Mouse (Mus musculus) CH12.LX (cell line): ENCODE measurements at regions not wholly inside any gene's neighbourhood (a gene's known extent, or its start where the extent isn't known, plus 50 kb on each side); places are given as distances from the start of the nearest gene placed in this dataset.
A peak's percentile ranks its signal among the peaks of the same experiment; 100 is the strongest.

Experiments
- DNase-seq: peaks from one replicate; pipeline ENCODE4 v3.0.0-alpha.2; 2013; ENCODE audit errors: extremely low read depth
- H3K27ac ChIP-seq: 2 replicates; pipeline ENCODE4 v1.5.1; 2012; ENCODE audit warnings: low read depth, mild to moderate bottlenecking, control low read depth, moderate library complexity; ENCODE audit not compliant: insufficient read depth
- H3K27me3 ChIP-seq: replicated peaks from 2 replicates; pipeline ENCODE3; 2012; ENCODE audit warnings: inconsistent platforms
- H3K36me3 ChIP-seq, 2 experiments: replicated peaks in 1 of 2; 2 replicates each; pipeline versions ENCODE3 to v1.6.1; 2012; ENCODE audit warnings: inconsistent platforms in 1 of 2, low read length in 1 of 2, mild to moderate bottlenecking in 1 of 2, mixed read lengths in 1 of 2, moderate library complexity in 1 of 2; ENCODE audit not compliant: control insufficient read depth in 1 of 2, insufficient read depth in 1 of 2
- H3K4me1 ChIP-seq, 2 experiments: 2 replicates each; pipeline ENCODE4 v1.6.1; 2012; ENCODE audit warnings: inconsistent platforms in 1 of 2, moderate library complexity in 1 of 2; ENCODE audit not compliant: insufficient read depth in 2 of 2, control insufficient read depth in 1 of 2
- H3K4me2 ChIP-seq: 2 replicates; pipeline ENCODE4 v1.6.1; 2012; ENCODE audit warnings: low read depth, mild to moderate bottlenecking, control low read depth; ENCODE audit not compliant: poor library complexity, insufficient read depth, severe bottlenecking
- H3K4me3 ChIP-seq, 3 experiments: fragments of 150-350 bp in 1 of 3; sonication (generic) in 1 of 3; replicated peaks in 1 of 3; 2 replicates each; pipeline versions ENCODE3 to v1.5.1; 2011 to 2012; ENCODE audit warnings: low read depth in 2 of 3, low read length in 2 of 3, mild to moderate bottlenecking in 2 of 3, moderate library complexity in 2 of 3, control low read depth in 1 of 3, improper control_type of control experiment in 1 of 3, inconsistent platforms in 1 of 3, mixed read lengths in 1 of 3; ENCODE audit not compliant: poor library complexity in 1 of 3
- H3K79me2 ChIP-seq: replicated peaks from 2 replicates; pipeline ENCODE4 v1.6.1; 2012; ENCODE audit warnings: mild to moderate bottlenecking, moderate library complexity; ENCODE audit not compliant: control insufficient read depth, poor library complexity, insufficient read depth, severe bottlenecking; ENCODE audit errors: extremely low read depth
- H3K9ac ChIP-seq: 2 replicates; pipeline ENCODE4 v1.6.1; 2012; ENCODE audit warnings: low read depth, mild to moderate bottlenecking, control low read depth, moderate library complexity; ENCODE audit not compliant: insufficient read depth
- H3K9me3 ChIP-seq: replicated peaks from 2 replicates; pipeline ENCODE3; 2012; ENCODE audit warnings: low read length, inconsistent platforms, mixed read lengths
- BHLHE40 ChIP-seq: IDR thresholded peaks from 2 replicates; pipeline ENCODE4 v1.6.1; 2011; ENCODE audit warnings: mild to moderate bottlenecking, low read depth, low read length, improper control_type of control experiment
- CHD1 ChIP-seq: IDR thresholded peaks from 2 replicates; pipeline ENCODE4 v1.6.1; 2012; ENCODE audit warnings: low read depth, low read length, improper control_type of control experiment, inconsistent platforms
- CTCF ChIP-seq, 2 experiments: IDR thresholded peaks in 1 of 2; conservative IDR thresholded peaks in 1 of 2; 2 replicates each; pipeline ENCODE4 v1.5.1; 2011 to 2012; ENCODE audit warnings: low read depth in 2 of 2, low read length in 2 of 2, improper control_type of control experiment in 1 of 2, inconsistent platforms in 1 of 2, mild to moderate bottlenecking in 1 of 2, moderate library complexity in 1 of 2
- E2F4 ChIP-seq: IDR thresholded peaks from 2 replicates; pipeline ENCODE4 v1.6.1; 2011; ENCODE audit warnings: low read depth, low read length, improper control_type of control experiment; ENCODE audit not compliant: insufficient replicate concordance
- ELF1 ChIP-seq: IDR thresholded peaks from 2 replicates; pipeline ENCODE4 v1.6.1; 2014; ENCODE audit warnings: low read depth, mild to moderate bottlenecking, inconsistent platforms, low read length, improper control_type of control experiment
- ETS1 ChIP-seq: conservative IDR thresholded peaks from 2 replicates; pipeline ENCODE4 v1.6.1; 2012; ENCODE audit warnings: low read depth, mild to moderate bottlenecking, inconsistent platforms, low read length, improper control_type of control experiment, moderate library complexity
- GABPA ChIP-seq: IDR thresholded peaks from 2 replicates; pipeline ENCODE4 v1.6.1; 2012; ENCODE audit warnings: low read depth, low read length, improper control_type of control experiment, inconsistent platforms; ENCODE audit not compliant: insufficient replicate concordance
- JUND ChIP-seq: conservative IDR thresholded peaks from 2 replicates; pipeline ENCODE4 v1.6.1; 2011; ENCODE audit warnings: low read depth, low read length, improper control_type of control experiment
- KAT2A ChIP-seq: IDR thresholded peaks from 2 replicates; pipeline ENCODE4 v1.6.1; 2012; ENCODE audit warnings: low read length, improper control_type of control experiment, inconsistent platforms; ENCODE audit not compliant: insufficient replicate concordance
- MAFK ChIP-seq: IDR thresholded peaks from 2 replicates; pipeline ENCODE4 v1.6.1; 2011; ENCODE audit warnings: low read length, improper control_type of control experiment; ENCODE audit not compliant: insufficient replicate concordance
- MEF2A ChIP-seq: IDR thresholded peaks from 2 replicates; pipeline ENCODE4 v1.6.1; 2014; ENCODE audit warnings: low read depth, mild to moderate bottlenecking, inconsistent platforms, low read length, improper control_type of control experiment, borderline replicate concordance
- MYC ChIP-seq: IDR thresholded peaks from 2 replicates; pipeline ENCODE4 v1.6.1; 2011; ENCODE audit warnings: low read depth, mild to moderate bottlenecking, improper control_type of control experiment, low read length
- NELFE ChIP-seq: IDR thresholded peaks from 2 replicates; pipeline ENCODE4 v1.6.1; 2011; ENCODE audit warnings: low read depth, low read length, improper control_type of control experiment
- RCOR1 ChIP-seq: conservative IDR thresholded peaks from 2 replicates; pipeline ENCODE4 v1.6.1; 2012; ENCODE audit warnings: low read depth, mild to moderate bottlenecking, inconsistent platforms, low read length, improper control_type of control experiment
- UBTF ChIP-seq: IDR thresholded peaks from 2 replicates; pipeline ENCODE4 v1.6.1; 2012; ENCODE audit warnings: low read depth, mild to moderate bottlenecking, inconsistent platforms, low read length, improper control_type of control experiment, moderate library complexity
- ZKSCAN1 ChIP-seq: IDR thresholded peaks from 2 replicates; pipeline ENCODE4 v1.6.1; 2012; ENCODE audit warnings: low read depth, inconsistent platforms, low read length, improper control_type of control experiment, borderline replicate concordance
- ZMIZ1 ChIP-seq: IDR thresholded peaks from 2 replicates; pipeline ENCODE4 v1.6.1; 2012; ENCODE audit warnings: low read depth, mild to moderate bottlenecking, inconsistent platforms, low read length, improper control_type of control experiment
- dilution Hi-C: fragments of 300-500 bp; cut with MboI; formaldehyde crosslinking; loops from 2 replicates; pipeline ENCODE4 v1.14.3; 2020; ENCODE audit warnings: low sequenced_read_pairs; ENCODE audit not compliant: extremely low pct_unique_long_range_greater_than_20kb, extremely low pct_ligation_motif_present
- in situ Hi-C: fragments of 300-500 bp; cut with MboI; formaldehyde crosslinking; loops from 3 replicates; pipeline ENCODE4 v1.14.3; 2019; ENCODE audit warnings: low sequenced_read_pairs, low pct_ligation_motif_present, low pct_unique_long_range_greater_than_20kb, mixed read lengths

DNA sequence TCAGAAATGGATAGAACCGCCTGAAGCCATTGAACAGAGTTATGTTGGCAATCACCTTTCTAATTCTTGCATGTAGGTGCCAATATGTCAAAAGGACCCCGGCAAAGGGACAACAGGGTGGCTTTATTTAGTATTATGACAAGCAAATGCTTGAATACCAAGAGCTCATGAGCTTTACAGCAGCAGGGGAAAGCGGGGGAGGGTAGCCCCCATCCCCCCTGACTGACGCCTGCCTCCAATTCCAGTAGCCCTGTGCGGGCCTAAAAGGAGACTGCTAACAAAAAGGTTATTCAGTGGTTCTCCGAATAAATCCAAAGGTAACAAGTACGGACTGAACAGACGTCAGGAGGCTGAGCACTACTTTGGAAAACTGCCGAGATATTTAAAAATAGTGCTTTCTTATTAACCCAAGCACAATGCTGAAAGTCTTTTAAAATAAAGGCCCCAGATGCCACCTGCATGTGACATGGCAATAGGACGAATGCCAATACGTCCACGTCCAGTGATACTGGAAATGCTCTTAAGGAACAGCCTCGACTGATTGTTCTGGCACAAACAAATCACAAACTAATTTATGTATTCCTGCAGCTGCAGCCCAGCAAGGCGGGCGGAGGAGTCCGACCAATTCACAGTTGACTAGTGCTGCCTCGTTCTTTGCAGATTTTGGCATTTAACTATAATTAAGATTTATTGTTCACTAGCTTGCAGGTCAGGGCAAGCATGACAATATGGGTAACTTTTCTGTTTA is 771.7 kb upstream of the Car8 start:
- dilution Hi-C loops (no loop called here), in situ Hi-C loops (no loop called here)

GRCm38 (mm10) chr4:9009656-9010055 is 770.8 kb upstream of the Car8 start:
- in situ Hi-C loops: no loop called here
- no peak overlapping the region for H3K4me3 ChIP-seq
- no peak overlapping the region for H3K4me2 ChIP-seq
- TF ChIP-seq BHLHE40 (no peak), MYC (0 out of 2 replicates have a peak, but pooled peaks have one; percentile 42)
- TF ChIP-seq, all 38 proteins: peak for 1
- dilution Hi-C loops: no loop called here
- DNase-seq: no peak
- no peak overlapping the region for H3K9ac ChIP-seq
- no peaks in the 10 kb centered on the region for H3K79me2 ChIP-seq
- H3K27me3 ChIP-seq: no peaks in the 10 kb centered on the region
- H3K4me1 ChIP-seq: peaks cover 0 to 7% of the 10 kb centered on the region in 2 experiments; a peak in 1 of 4 replicates
- no peaks in the 10 kb centered on the region for H3K36me3 ChIP-seq
- H3K27ac ChIP-seq: no peak overlapping the region
- no peaks in the 10 kb centered on the region for H3K9me3 ChIP-seq

More for the DNA sequence above, 771.7 kb upstream of the Car8 start:
- H3K27ac ChIP-seq: no peak overlapping the region
- no peak for TF ChIP-seq NELFE
- no peak for TF ChIP-seq ELF1
- TF ChIP-seq UBTF: no peak
- no peak for TF ChIP-seq CTCF (conservative IDR thresholded peaks at IDR 0.05 in 1 of 2, IDR thresholded peaks at IDR 0.05 in 1 of 2; ENCODE audit: low read depth in 2 of 2, low read length in 2 of 2)
- no peak for TF ChIP-seq MEF2A
- TF ChIP-seq KAT2A: no peak
- TF ChIP-seq CHD1: no peak
- TF ChIP-seq JUND: no peak
- no peak for TF ChIP-seq ETS1
- TF ChIP-seq BHLHE40: no peak
- no peak for TF ChIP-seq RCOR1
- no peak for TF ChIP-seq MAFK
- no peak for TF ChIP-seq ZKSCAN1
- no peak for TF ChIP-seq E2F4
- TF ChIP-seq GABPA: no peak
- no peak for TF ChIP-seq ZMIZ1
- H3K4me2 ChIP-seq: no peak overlapping the region
- H3K9ac ChIP-seq: no peak overlapping the region
- peaks cover 0 to 7% of the 10 kb centered on the region in 2 experiments; a peak in 1 of 4 replicates for H3K4me1 ChIP-seq
- H3K36me3 ChIP-seq: no peaks in the 10 kb centered on the region
- no peaks in the 10 kb centered on the region for H3K79me2 ChIP-seq
- H3K4me3 ChIP-seq: no peak overlapping the region
- no peak for DNase-seq
- H3K9me3 ChIP-seq: no peaks in the 10 kb centered on the region
- H3K27me3 ChIP-seq: no peaks in the 10 kb centered on the region
